Mouse (Mus musculus) heart, embryonic 13.5 days (tissue): ENCODE results near the gene Msmb. TPM values are rescaled to one million over a fixed set of nuclear protein-coding genes. Genes with fewer than 3 reads are reported as not detected.
A peak's percentile ranks its signal among the peaks of the same experiment; 100 is the strongest.
"Not testable (repeated sequence)": the region's sequence is repeated elsewhere in the genome, so short reads cannot be mapped to it uniquely, and the experiment has no call there.

ENCODE experiments used
- ATAC-seq: fragments of 200-750 bp; cut with Nextera tagmentation; 2 replicates; pipeline ENCODE4 v1.8.0; 2017; ENCODE audit warnings: moderate TSS enrichment; ENCODE audit not compliant: insufficient number of reproducible peaks, low FRiP score, low TSS enrichment; ENCODE audit errors: extremely low read depth
- H3K27ac ChIP-seq: fragments of 300-500 bp; sonication (generic); replicated peaks from 2 replicates; pipeline ENCODE4 v1.5.1; 2015; ENCODE audit warnings: moderate library complexity, mild to moderate bottlenecking, inconsistent platforms
- H3K27me3 ChIP-seq: fragments of 300-500 bp; sonication (generic); replicated peaks from 2 replicates; pipeline ENCODE4 v1.6.1; 2015; ENCODE audit warnings: mild to moderate bottlenecking, inconsistent platforms
- H3K36me3 ChIP-seq: fragments of 300-500 bp; sonication (generic); 2 replicates; pipeline ENCODE4 v1.6.1; 2015; ENCODE audit warnings: mild to moderate bottlenecking, inconsistent platforms
- H3K4me1 ChIP-seq: fragments of 300-500 bp; sonication (generic); 2 replicates; pipeline ENCODE4 v1.6.1; 2015; ENCODE audit warnings: inconsistent platforms
- H3K4me2 ChIP-seq: fragments of 300-500 bp; sonication (generic); 2 replicates; pipeline ENCODE4 v1.6.1; 2015; ENCODE audit warnings: inconsistent platforms, mild to moderate bottlenecking, moderate library complexity
- H3K4me3 ChIP-seq: fragments of 300-500 bp; sonication (generic); 2 replicates; pipeline ENCODE4 v1.5.1; 2015; ENCODE audit warnings: moderate library complexity, mild to moderate bottlenecking, inconsistent platforms
- H3K9ac ChIP-seq: fragments of 300-500 bp; sonication (generic); 2 replicates; pipeline ENCODE4 v1.6.1; 2015; ENCODE audit warnings: inconsistent platforms, mild to moderate bottlenecking, moderate library complexity
- H3K9me3 ChIP-seq: fragments of 300-500 bp; sonication (generic); 2 replicates; pipeline ENCODE4 v1.6.1; 2016; ENCODE audit warnings: inconsistent platforms
- WGBS: fragments of 180-500 bp; shearing (Covaris S2); methylation state at CpG from one replicate; pipeline ENCODE4 v1.1.7; 2015; ENCODE audit warnings: mixed read lengths; 5-methylcytosine and 5-hydroxymethylcytosine counted together
- polyA plus RNA-seq: library from polyadenylated mRNA; unstranded; fragments of >200 nt; fragmentation: Nextera tagmentation; extraction: Ambion mirVana; gene quantifications from 2 replicates; pipeline ENCODE4 v1.2.1, GENCODE M21; 2015

Gene Msmb
- polyA plus RNA-seq, 1 experiment from 2014 or later, result not detected

- Histone ChIP-seq H3K4me3 (no peak overlapping the region), H3K9ac (no peak overlapping the region), H3K27me3 (no peaks in the 10 kb centered on the region), H3K27ac (peak overlapping the region; percentile 46; the same call in 1 of the 2 replicates), H3K9me3 (no peaks in the 10 kb centered on the region), H3K36me3 (no peaks in the 10 kb centered on the region), H3K4me2 (no peak overlapping the region), H3K4me1 (no peaks in the 10 kb centered on the region)
- no peak for ATAC-seq
- 65% methylated on average over 11 of the region's 11 CpGs for WGBS
Observed at GRCm38 (mm10) chr14:32120940-32121919, 20.6 kb upstream of the Msmb start.

GRCm38 (mm10) chr14:32121920-32122315 is 19.9 kb upstream of the Msmb start:
- Histone ChIP-seq H3K9me3 (no peaks in the 10 kb centered on the region), H3K36me3 (no peaks in the 10 kb centered on the region), H3K4me3 (no peak overlapping the region), H3K4me2 (no peak overlapping the region), H3K9ac (no peak overlapping the region), H3K4me1 (no peaks in the 10 kb centered on the region), H3K27ac (no peak overlapping the region), H3K27me3 (no peaks in the 10 kb centered on the region)
- WGBS, result 48% methylated on average over 2 of the region's 2 CpGs
- no peak for ATAC-seq

- no peak overlapping the region for H3K4me3 ChIP-seq
- no peak overlapping the region for H3K27ac ChIP-seq
- H3K9ac ChIP-seq, result no peak overlapping the region
- H3K4me1 ChIP-seq, result no peaks in the 10 kb centered on the region
- no peaks in the 10 kb centered on the region for H3K9me3 ChIP-seq
- WGBS, result 70% methylated on average over 3 of the region's 3 CpGs
- H3K36me3 ChIP-seq, result no peaks in the 10 kb centered on the region
- H3K27me3 ChIP-seq, result no peaks in the 10 kb centered on the region
- ATAC-seq, result no peak
- no peak overlapping the region for H3K4me2 ChIP-seq
Observed at GRCm38 (mm10) chr14:32124261-32124660, 17.6 kb upstream of the Msmb start.

DNA sequence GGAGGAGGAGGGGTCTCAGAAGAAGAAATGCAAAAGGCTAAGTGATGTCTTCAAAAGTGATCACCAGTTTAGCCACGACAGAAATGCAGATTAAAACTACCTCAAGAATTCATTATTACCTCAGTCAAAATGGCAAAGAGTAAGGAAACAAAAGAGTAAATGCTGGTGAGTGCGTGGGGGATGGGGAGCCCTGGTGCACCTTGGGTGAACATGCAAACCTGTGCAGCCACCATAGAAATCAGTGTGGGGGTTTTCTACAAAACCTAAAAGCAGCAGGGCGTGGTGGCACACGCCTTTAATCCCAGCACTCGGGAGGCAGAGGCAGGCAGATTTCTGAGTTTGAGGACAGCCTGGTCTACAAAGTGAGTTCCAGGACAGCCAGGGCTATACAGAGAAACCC is 16.6 kb upstream of the Msmb start:
- not testable (repeated sequence) for H3K27me3 ChIP-seq

DNA sequence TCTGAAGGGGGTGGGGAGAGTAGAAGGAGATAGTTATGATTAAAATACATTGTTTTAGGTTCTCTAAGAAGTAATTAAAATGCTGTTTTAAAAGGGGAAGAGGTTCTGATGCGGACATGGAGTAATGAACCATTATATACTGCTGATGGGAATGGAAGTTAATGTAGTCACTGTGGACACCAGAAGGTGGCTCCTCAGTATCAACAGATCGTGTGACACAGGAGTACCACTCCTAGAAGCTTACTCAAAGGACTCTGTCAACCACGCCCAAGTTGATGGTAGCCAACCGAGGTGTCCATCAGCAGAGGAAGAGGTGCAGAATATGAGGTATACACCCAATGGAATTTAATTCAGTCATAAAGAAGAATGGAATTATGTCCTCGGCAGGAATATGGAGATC is 13.4 kb upstream of the Msmb start:
- Histone ChIP-seq H3K36me3 (no peaks in the 10 kb centered on the region), H3K27me3 (no peaks in the 10 kb centered on the region), H3K4me2 (no peak overlapping the region), H3K4me3 (no peak overlapping the region), H3K9ac (no peak overlapping the region), H3K27ac (no peak overlapping the region), H3K4me1 (peaks cover 6% of the 10 kb centered on the region), H3K9me3 (no peaks in the 10 kb centered on the region)
- 57% methylated on average over 5 of the region's 5 CpGs for WGBS
- ATAC-seq, result no peak

More for the DNA sequence above, 16.6 kb upstream of the Msmb start:
- not testable (repeated sequence) for H3K27ac ChIP-seq, H3K36me3 ChIP-seq, H3K9ac ChIP-seq, H3K9me3 ChIP-seq, ATAC-seq, H3K4me2 ChIP-seq, H3K4me1 ChIP-seq, H3K4me3 ChIP-seq
- WGBS, result 81% methylated on average over 5 of the region's 5 CpGs

GRCm38 (mm10) chr14:32131836-32132235 is 10.0 kb upstream of the Msmb start:
- Histone ChIP-seq H3K27ac (no peak overlapping the region), H3K4me2 (no peak overlapping the region), H3K9me3 (no peaks in the 10 kb centered on the region), H3K36me3 (no peaks in the 10 kb centered on the region), H3K4me1 (peaks cover 33% of the 10 kb centered on the region), H3K9ac (no peak overlapping the region), H3K4me3 (no peak overlapping the region), H3K27me3 (no peaks in the 10 kb centered on the region)
- no peak for ATAC-seq
- WGBS, result 25% methylated on average over 4 of the region's 4 CpGs

DNA sequence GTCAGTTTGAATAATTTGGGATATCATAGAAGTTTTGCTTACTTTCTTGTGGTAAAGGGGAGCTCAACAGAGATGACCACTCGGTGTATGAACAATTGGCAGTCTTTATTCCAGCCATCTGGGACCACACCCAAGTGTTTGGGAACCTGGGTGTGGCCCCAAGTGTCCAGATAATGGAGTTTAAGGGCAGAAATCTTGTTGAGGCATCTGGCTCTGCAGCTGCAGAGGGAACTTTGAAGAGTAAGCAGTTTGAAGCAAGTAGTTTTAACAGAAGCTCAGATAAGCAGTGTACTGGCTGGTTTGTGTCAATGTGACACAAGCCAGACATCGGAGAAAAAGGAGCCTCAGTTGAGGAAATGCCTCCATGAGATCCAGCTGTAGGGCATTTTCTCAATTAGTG is 7.5 kb upstream of the Msmb start:
- Histone ChIP-seq H3K9me3 (no peaks in the 10 kb centered on the region), H3K4me2 (peak overlapping the region; percentile 36), H3K4me3 (no peak overlapping the region), H3K27me3 (no peaks in the 10 kb centered on the region), H3K9ac (peak overlapping the region; percentile 24; the same call in 1 of the 2 replicates), H3K4me1 (peaks cover 33% of the 10 kb centered on the region), H3K27ac (peak overlapping the region; percentile 53), H3K36me3 (no peaks in the 10 kb centered on the region)
- WGBS, result 15% methylated on average over 2 of the region's 2 CpGs
- no peak for ATAC-seq

- H3K27ac ChIP-seq, ATAC-seq, H3K9me3 ChIP-seq, H3K4me3 ChIP-seq, H3K9ac ChIP-seq, H3K27me3 ChIP-seq, H3K4me2 ChIP-seq, H3K36me3 ChIP-seq: not testable (repeated sequence)
- peaks cover 33% of the 10 kb centered on the region for H3K4me1 ChIP-seq
- 38% methylated on average over 3 of the region's 3 CpGs for WGBS
Observed at GRCm38 (mm10) chr14:32136467-32136866, 5.4 kb upstream of the Msmb start.

DNA sequence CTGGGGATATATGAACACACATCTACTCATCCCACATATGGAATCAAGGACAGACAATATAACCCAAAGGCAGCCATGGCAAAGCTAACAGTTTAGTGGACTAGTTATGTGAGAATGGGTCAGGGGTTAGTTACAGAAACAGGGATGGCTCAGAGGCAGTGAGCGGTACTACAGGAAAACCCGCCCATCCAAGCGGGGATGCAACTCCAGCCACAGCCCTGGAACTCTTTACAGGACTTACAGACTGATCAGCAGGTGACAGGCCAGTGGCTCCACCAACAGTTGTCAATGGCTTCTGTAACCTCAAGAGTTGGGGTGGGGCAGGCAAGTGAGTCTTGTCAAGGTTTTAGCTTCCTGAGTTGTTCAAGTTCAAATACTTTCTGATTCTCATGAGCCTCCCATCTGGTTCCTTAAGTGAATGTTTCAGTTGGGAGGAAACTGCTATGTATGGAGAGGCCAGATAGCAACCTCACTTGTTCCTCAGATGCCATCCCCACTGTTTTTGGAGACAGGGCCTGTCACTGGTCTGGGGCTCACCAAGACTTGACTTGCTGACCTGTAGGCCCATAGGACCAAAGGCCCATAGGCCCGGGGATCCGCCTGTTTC is 1.4 kb upstream of the Msmb start:
- Histone ChIP-seq H3K4me1 (peaks cover 7% of the 10 kb centered on the region), H3K9ac (no peak overlapping the region), H3K27me3 (no peaks in the 10 kb centered on the region), H3K27ac (no peak overlapping the region), H3K4me3 (no peak overlapping the region), H3K9me3 (no peaks in the 10 kb centered on the region), H3K36me3 (no peaks in the 10 kb centered on the region), H3K4me2 (no peak overlapping the region)
- 76% methylated on average over 5 of the region's 5 CpGs for WGBS
- ATAC-seq, result no peak

DNA sequence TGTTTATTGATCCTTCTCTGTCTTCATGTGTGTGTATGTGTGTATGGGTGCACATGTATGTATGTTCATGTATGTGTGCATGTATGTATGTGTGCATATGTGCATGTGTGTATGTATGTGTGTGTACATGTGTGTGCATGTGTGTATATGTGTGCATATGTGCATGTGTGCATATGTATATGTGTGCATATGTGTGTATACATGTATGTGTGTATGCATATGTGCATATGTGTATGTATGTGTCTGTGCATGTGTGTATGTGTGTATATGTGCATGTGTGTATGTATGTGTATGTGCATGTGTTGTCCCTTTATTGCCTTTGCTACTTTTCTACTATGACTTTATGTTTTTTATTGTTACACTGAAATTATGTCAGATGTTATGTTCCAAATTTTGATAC is 2.9 kb downstream of the Msmb start:
- ATAC-seq, result no peak
- no peaks in the 10 kb centered on the region for H3K9me3 ChIP-seq

GRCm38 (mm10) chr14:32145401-32145800 is 3.6 kb downstream of the Msmb start:
- no peak for ATAC-seq
- WGBS, result 52% methylated on average over 4 of the region's 4 CpGs
- no peaks in the 10 kb centered on the region for H3K27me3 ChIP-seq

More for the DNA sequence above, 2.9 kb downstream of the Msmb start:
- H3K4me2 ChIP-seq, result no peak overlapping the region
- H3K9ac ChIP-seq, result no peak overlapping the region
- H3K27me3 ChIP-seq, result no peaks in the 10 kb centered on the region
- H3K27ac ChIP-seq, result no peak overlapping the region
- no peaks in the 10 kb centered on the region for H3K4me1 ChIP-seq
- no peaks in the 10 kb centered on the region for H3K36me3 ChIP-seq
- H3K4me3 ChIP-seq, result no peak overlapping the region

More at GRCm38 (mm10) chr14:32145401-32145800, 3.6 kb downstream of the Msmb start:
- Histone ChIP-seq H3K36me3 (no peaks in the 10 kb centered on the region), H3K9me3 (no peaks in the 10 kb centered on the region), H3K9ac (0 out of 2 replicates have a peak overlapping the region, but pooled peaks have one; percentile 5), H3K4me2 (peak overlapping the region; percentile 44), H3K4me1 (no peaks in the 10 kb centered on the region), H3K4me3 (no peak overlapping the region), H3K27ac (peak overlapping the region; percentile 60)
